Mouse (Mus musculus) lung, postnatal 0 days (tissue): ENCODE data around the gene Flad1. TPM values are rescaled to one million over a fixed set of nuclear protein-coding genes. Genes with fewer than 3 reads are reported as not detected.
A peak's percentile ranks its signal among the peaks of the same experiment; 100 is the strongest.

Experiments
- ATAC-seq: fragments of 200-750 bp; cut with Nextera tagmentation; 2 replicates; pipeline ENCODE4 v1.8.0; 2017; ENCODE audit warnings: moderate library complexity
- DNase-seq: peaks from one replicate; pipeline ENCODE4 v3.0.0-alpha.2; 2016; ENCODE audit warnings: low spot score
- H3K27ac ChIP-seq: fragments of 300-500 bp; sonication (generic); 2 replicates; pipeline ENCODE4 v1.5.1; 2014; ENCODE audit warnings: antibody characterized with exemption, mild to moderate bottlenecking, low read length, mixed read lengths
- H3K27me3 ChIP-seq: fragments of 300-500 bp; sonication (generic); replicated peaks from 2 replicates; pipeline ENCODE4 v1.6.1; 2014; ENCODE audit warnings: low read length, mixed read lengths; ENCODE audit not compliant: insufficient read depth
- H3K36me3 ChIP-seq: fragments of 300-500 bp; sonication (generic); 2 replicates; pipeline ENCODE4 v1.6.1; 2014; ENCODE audit warnings: low read length, mixed read lengths; ENCODE audit not compliant: insufficient read depth
- H3K4me1 ChIP-seq: fragments of 300-500 bp; sonication (generic); 2 replicates; pipeline ENCODE4 v1.6.1; 2014; ENCODE audit warnings: antibody characterized with exemption, low read depth, low read length, mixed read lengths; ENCODE audit not compliant: insufficient read depth
- H3K4me2 ChIP-seq: fragments of 300-500 bp; sonication (generic); replicated peaks from 2 replicates; pipeline ENCODE4 v1.6.1; 2014; ENCODE audit warnings: low read depth, mild to moderate bottlenecking, low read length, moderate library complexity, mixed read lengths
- H3K4me3 ChIP-seq: fragments of 300-500 bp; sonication (generic); 2 replicates; pipeline ENCODE4 v1.5.1; 2014; ENCODE audit warnings: low read depth, low read length
- H3K9ac ChIP-seq: fragments of 300-500 bp; sonication (generic); replicated peaks from 2 replicates; pipeline ENCODE4 v1.6.1; 2014; ENCODE audit warnings: low read depth, mild to moderate bottlenecking
- H3K9me3 ChIP-seq: fragments of 300-500 bp; sonication (generic); 2 replicates; pipeline ENCODE4 v1.6.1; 2016; ENCODE audit warnings: low read length, mixed read lengths
- CTCF ChIP-seq: IDR thresholded peaks from 2 replicates; pipeline ENCODE4 v1.5.1; 2016; ENCODE audit warnings: antibody characterized with exemption, mild to moderate bottlenecking
- EP300 ChIP-seq: IDR thresholded peaks from 2 replicates; pipeline ENCODE4 v1.6.1; 2016; ENCODE audit warnings: antibody characterized with exemption, mild to moderate bottlenecking, control low read depth
- WGBS: fragments of 180-500 bp; shearing (Covaris S2); extraction: QIAGEN DNeasy Blood & Tissue Kit; methylation state at CpG from one replicate; pipeline ENCODE4 v1.1.7; 2014; 5-methylcytosine and 5-hydroxymethylcytosine counted together
- polyA plus RNA-seq: library from polyadenylated mRNA; unstranded; fragments of >200 nt; fragmentation: Nextera tagmentation; extraction: Ambion mirVana; gene quantifications from 2 replicates; pipeline ENCODE4 v1.2.1, GENCODE M21; 2015

The Flad1 gene
- polyA plus RNA-seq, 1 experiment from 2014 or later, result 17.9 TPM

GRCm38 (mm10) chr3:89394006-89394893, 17.4 kb downstream of the Flad1 start, which contains the start of gene Zbtb7b:
Zbtb7b (minus strand) TSS chr3:89394776.
- H3K9me3 ChIP-seq, result no peaks in the 10 kb centered on the region

GRCm38 (mm10) chr3:89393605-89394004, 18.1 kb downstream of the Flad1 start:
- peak overlapping the region; percentile 78 for H3K4me3 ChIP-seq

More at GRCm38 (mm10) chr3:89394006-89394893, 17.4 kb downstream of the Flad1 start, which contains the start of gene Zbtb7b:
- DNase-seq (peak; percentile 92), ATAC-seq (peak; percentile 68)
- H3K36me3 ChIP-seq, result no peaks in the 10 kb centered on the region
- peak within 1 kb of the TSS; percentile 65 for H3K9ac ChIP-seq
- no peaks in the 10 kb centered on the region for H3K27me3 ChIP-seq
- TF ChIP-seq CTCF, result peak; percentile 62
- 0 out of 2 replicates have a peak, but pooled peaks have one; percentile 25 for TF ChIP-seq EP300
- peak within 1 kb of the TSS; percentile 97 for H3K27ac ChIP-seq
- peak within 1 kb of the TSS; percentile 78 for H3K4me3 ChIP-seq
- H3K4me2 ChIP-seq, result peak within 1 kb of the TSS; percentile 99
- peaks cover 16% of the 10 kb centered on the region for H3K4me1 ChIP-seq
- WGBS, result under 1% methylated on average over 38 of the region's 42 CpGs

GRCm38 (mm10) chr3:89392871-89393311, 18.8 kb downstream of the Flad1 start:
- ATAC-seq, result no peak
- under 1% methylated on average over 17 of the region's 24 CpGs for WGBS
- H3K36me3 ChIP-seq, result no peaks in the 10 kb centered on the region
- TF ChIP-seq EP300, result no peak
- no peak for TF ChIP-seq CTCF
- H3K27ac ChIP-seq, result peak overlapping the region; percentile 97
- H3K9ac ChIP-seq, result peak overlapping the region; percentile 77
- H3K4me1 ChIP-seq, result peaks cover 16% of the 10 kb centered on the region
- no peaks in the 10 kb centered on the region for H3K9me3 ChIP-seq
- DNase-seq, result no peak
- peak overlapping the region; percentile 78 for H3K4me3 ChIP-seq
- peak overlapping the region; percentile 99 for H3K4me2 ChIP-seq
- H3K27me3 ChIP-seq, result no peaks in the 10 kb centered on the region

More at GRCm38 (mm10) chr3:89393605-89394004, 18.1 kb downstream of the Flad1 start:
- no peaks in the 10 kb centered on the region for H3K36me3 ChIP-seq
- TF ChIP-seq CTCF (no peak), EP300 (peak; percentile 43; the same call in 1 of the 2 replicates)
- DNase-seq (peak; percentile 99), ATAC-seq (peak; percentile 94)
- peak overlapping the region; percentile 65 for H3K9ac ChIP-seq
- no peaks in the 10 kb centered on the region for H3K9me3 ChIP-seq
- H3K27ac ChIP-seq, result peak overlapping the region; percentile 97
- peak overlapping the region; percentile 99 for H3K4me2 ChIP-seq
- under 1% methylated on average over 15 of the region's 15 CpGs for WGBS
- peaks cover 16% of the 10 kb centered on the region for H3K4me1 ChIP-seq
- H3K27me3 ChIP-seq, result no peaks in the 10 kb centered on the region

- peak; percentile 3; the same call in 1 of the 2 replicates for ATAC-seq
- peak; percentile 83 for DNase-seq
- Histone ChIP-seq H3K27ac (peak overlapping the region; percentile 97), H3K9me3 (no peaks in the 10 kb centered on the region), H3K9ac (peak overlapping the region; percentile 77), H3K4me1 (peaks cover 20% of the 10 kb centered on the region), H3K27me3 (no peaks in the 10 kb centered on the region), H3K4me2 (peak overlapping the region; percentile 99), H3K36me3 (no peaks in the 10 kb centered on the region), H3K4me3 (peak overlapping the region; percentile 78)
- 3% methylated on average over 30 of the region's 56 CpGs for WGBS
- TF ChIP-seq EP300 (no peak), CTCF (peak; percentile 7; the same call in 1 of the 2 replicates)
These were observed 19.8 kb downstream of the Flad1 start for GRCm38 (mm10) chr3:89391663-89392511.

DNA sequence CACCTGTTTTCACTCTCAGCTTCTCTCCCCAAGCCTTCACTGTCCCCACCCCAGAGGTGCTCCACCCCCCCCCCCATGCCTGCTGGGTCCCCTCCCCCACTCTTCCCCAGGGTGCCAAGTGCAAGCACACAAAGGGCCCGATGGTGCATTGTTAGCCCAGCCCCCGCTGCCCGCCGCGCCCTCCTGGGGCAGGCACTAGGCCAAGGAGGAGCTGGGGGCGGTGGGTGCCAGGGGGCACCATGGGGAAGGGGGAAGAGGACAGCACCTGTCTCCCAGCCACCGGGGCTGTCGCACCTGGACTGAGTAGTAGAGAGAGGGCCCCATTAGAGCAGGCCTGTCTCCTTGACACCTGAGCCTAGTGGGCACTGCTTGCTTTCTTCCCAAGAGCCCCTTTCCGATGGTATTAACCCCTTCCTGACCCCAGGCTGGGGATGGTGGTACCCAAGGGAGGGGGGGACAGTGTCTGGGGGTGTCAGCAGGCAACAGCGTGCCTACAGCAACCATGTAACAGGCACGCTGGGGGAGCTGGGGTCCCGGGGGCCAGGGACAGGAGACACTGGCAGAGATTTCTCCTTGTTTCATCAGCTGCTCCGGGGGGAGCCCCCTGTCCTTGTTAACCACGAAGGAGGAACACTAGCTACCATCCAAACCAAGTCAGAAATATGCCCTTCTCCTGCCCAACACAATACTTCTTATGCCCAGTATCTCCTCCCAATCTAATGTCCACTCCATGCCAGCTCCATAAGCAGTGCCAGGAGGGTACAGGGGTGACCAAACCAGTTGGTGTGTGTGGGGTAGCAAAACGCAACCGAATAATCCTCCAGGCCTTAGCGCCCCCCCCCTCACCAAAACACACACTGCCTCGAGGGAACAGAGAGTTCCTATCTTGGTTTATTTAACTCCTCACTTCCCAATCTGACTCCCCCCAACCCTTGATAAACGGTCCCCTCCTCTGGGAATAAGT, 20.7 kb downstream of the Flad1 start:
- 13% methylated on average over 19 of the region's 19 CpGs for WGBS
- Histone ChIP-seq H3K9ac (peak overlapping the region; percentile 77), H3K4me3 (peak overlapping the region; percentile 78), H3K36me3 (no peaks in the 10 kb centered on the region), H3K27me3 (no peaks in the 10 kb centered on the region), H3K4me2 (peak overlapping the region; percentile 99), H3K9me3 (no peaks in the 10 kb centered on the region), H3K27ac (peak overlapping the region; percentile 97), H3K4me1 (peaks cover 24% of the 10 kb centered on the region)
- TF ChIP-seq CTCF (no peak), EP300 (no peak)
- DNase-seq, result peak; percentile 32
- no peak for ATAC-seq
